Mouse (Mus musculus) retina, postnatal 7 days (tissue): ENCODE data around the gene Zfp462.
"Not testable (repeated sequence)": the region's sequence is repeated elsewhere in the genome, so short reads cannot be mapped to it uniquely, and the experiment has no call there.

ENCODE experiments used
- DNase-seq: peaks from one replicate; pipeline ENCODE4 v3.0.0-alpha.2; 2012; ENCODE audit warnings: low read depth, low spot score

The Zfp462 gene

DNA sequence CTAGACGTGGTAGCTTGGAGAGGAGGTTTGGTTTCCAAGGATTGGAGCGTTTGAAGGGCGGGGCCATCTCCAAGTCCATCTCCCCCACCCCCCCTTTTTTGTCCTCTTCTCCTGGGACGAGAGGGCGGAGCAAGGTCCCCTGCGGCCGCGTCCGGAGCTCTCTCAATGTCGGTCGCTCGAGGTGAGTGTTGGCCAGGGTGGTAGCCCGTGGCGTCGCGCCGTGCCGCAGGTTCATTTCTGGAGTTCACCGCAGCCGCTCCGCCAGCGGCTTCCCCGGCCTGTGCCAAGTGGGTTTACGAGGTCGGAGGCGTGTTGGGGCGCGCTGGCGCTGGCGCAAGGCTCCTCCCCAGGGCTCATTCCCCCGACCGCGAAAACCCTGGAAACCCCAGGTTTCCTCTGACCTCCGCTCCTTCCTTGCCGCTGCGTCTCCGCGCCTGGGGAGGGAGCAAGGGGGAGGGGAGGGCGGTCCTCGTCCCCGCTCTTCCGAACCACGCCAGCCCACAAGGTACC lies at the start of gene Zfp462:
TSS of gene Zfp462 (plus strand) at position 128 of the 510 bp plus-strand sequence.
- no peak for DNase-seq

- DNase-seq: no peak
These were observed 48.8 kb upstream of the Zfp462 start for GRCm38 (mm10) chr4:54896017-54896416.

DNA sequence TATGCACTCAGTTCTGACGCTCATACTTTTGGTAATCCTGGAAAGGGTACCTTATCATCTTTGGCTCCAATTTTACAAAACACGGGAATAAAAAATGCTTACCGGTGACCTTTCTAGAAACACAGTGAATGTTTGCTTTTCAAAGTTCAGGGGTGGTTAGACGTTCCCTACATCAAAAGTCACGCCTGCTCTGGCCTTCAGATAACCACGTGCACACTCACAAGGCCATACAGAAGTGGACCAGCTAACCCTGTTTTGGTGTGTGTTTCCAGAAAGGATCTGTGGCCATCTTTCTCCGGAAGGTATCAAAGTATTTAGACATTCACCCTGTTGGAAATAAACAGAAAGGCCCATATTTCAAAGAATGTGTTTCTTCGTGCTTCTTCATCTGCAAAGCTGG lies 40.2 kb upstream of the Zfp462 start:
- no peak for DNase-seq

DNA sequence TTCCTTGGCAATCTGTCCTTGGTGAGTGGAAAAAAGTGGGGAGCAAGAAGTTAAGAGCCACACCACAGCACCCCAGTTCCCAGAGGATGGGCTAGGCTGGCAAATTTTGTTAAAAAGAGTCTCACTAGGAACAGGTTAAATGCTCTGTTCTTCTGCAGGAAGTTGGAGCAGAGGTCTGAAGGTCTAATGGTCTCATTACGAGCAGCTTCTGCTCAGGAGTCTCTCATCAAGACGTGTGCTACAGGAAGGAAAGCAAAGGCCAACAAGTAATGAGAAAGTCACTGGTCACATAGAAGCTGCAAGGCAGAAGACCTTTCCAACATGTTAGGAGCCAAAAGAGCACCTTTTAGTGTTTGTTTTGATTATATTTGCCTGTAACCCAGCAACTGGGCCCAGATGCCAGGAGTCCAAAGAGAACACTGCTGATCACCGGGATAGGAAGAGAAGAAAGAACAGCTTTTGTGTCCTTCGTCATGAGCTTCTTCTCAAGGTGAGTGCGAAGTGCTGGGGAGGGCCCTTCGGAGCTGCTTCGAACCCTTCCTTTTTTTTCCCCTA lies 39.4 kb upstream of the Zfp462 start:
- no peak for DNase-seq

DNA sequence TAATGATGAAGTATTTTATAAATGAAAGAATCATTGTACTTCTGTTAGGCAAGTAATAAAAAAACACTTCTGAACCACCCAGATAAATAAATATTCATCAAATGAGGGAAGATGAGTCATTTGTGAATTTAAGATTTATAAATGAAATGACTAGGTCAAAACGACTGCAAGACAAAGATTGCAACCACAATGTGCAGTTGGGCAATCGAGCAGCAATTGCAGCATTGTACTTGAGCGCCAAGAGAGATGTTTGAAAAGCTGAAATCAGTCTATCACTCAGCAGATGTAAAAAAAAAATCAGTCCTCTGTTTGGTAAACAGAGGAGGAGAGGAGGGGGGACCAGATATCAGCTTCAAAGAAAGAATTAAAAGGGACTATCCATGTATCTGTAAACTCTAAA lies 34.5 kb upstream of the Zfp462 start:
- DNase-seq: no peak

GRCm38 (mm10) chr4:54918276-54918675 lies 26.6 kb upstream of the Zfp462 start:
- DNase-seq: no peak

GRCm38 (mm10) chr4:54923386-54923785 lies 21.5 kb upstream of the Zfp462 start:
- no peak for DNase-seq

DNA sequence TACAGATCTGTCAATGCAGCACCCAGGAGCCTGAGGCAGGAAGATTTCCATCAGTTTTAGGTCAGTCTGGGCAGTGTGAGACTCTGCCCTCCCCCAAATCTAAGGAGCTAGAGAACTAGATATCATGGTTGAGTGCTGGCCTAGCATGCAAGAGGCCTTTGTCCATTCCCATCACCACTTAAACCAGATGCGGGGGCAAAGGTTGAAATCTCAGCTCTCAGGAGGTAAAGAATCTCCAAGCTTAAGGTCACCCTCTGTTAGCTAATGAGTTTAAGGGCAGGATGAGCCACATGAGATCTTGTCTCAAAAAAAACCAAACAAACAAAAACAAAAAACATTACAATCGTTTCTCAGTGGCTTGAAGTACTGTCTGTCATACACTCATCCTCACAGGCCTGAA lies 20.5 kb upstream of the Zfp462 start:
- no peak for DNase-seq

DNA sequence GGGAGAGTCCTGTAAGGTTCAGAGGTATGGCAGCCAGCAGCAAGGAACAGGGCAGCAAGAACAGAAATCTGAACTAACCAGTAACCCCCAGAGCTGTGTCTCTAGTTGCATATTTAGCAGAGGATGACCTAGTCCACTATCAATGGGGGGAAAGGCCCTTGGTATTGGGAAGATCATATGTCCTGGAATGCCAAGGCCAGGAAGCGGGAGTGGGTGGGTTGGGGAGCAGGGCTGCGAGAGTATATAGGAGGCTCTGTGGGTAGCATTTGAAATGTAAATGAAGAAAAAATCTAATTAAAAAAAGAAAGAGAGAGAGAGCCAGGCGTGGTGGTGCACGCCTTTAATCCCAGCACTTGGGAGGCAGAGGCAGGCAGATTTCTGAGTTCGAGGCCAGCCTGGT lies 18.4 kb upstream of the Zfp462 start:
- not testable (repeated sequence) for DNase-seq

DNA sequence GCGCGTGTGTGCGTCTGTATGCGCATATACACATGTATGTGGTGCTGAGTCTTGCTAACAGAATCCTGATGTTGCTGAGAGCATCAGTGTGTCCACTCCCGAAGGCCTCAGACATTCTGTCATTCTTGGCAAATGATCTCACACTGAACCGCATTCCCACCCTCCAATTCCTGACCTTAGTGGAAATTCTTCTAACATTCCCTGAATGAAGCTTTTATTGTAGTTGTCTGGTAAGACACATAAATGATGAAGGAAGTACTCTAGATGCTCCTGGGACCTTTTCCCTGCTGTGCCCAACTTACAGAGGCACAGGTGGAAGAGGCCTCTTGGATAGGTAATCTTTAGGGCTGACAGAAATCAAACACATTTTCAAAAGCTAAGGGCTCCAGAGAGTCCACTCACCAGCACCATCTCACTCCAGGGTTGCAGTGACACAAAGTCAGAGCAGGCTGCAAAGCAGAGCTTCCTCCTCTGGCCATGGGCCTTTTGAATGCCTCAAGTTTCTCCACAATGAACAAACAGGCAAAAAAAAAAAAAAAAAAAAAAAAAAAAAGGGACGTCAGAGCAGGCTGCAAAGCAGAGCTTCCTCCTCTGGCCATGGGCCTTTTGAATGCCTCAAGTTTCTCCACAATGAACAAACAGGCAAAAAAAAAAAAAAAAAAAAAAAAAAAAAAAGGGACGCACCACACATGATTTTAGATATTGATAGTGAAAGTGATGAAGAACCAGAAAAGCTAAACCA lies 17.4 kb upstream of the Zfp462 start:
- not testable (repeated sequence) for DNase-seq

DNA sequence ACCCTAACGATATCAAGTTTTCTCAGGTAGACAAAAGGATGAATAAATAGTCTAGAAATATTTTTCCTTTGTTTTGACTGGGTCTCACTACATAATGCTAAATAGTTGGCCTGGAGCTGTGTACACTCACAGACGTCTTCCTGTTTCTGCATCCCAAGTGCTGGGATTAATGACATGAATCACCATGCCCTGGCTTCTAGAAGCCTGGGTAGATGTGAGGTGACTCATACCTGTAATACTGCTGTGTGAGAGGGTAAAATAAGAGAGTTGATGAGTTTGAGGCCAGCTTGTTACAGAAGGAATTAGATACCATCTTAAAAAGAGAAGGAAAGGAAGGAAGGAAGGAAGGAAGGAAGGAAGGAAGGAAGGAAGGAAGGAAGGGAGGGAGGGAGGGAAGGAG lies 15.2 kb upstream of the Zfp462 start:
- DNase-seq: no peak

DNA sequence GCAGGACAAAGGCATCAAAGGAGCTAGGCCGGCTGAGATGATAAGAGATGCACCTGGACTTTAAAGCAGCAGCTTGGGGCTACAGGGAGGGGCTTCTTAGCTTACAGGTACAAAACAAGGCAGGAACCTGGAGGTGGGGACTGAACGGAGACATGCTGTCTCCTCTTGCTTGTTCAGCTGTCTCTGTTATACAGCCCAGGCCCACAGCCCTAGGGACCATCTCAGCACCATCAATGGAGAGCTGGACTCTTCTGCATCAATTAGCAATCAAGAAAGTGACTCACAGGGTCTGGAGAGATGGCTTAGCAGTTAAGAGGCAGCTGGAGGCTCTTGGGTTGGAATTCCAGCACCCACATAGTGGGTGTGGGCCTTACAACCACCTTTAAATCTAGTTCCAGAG lies 12.2 kb upstream of the Zfp462 start:
- DNase-seq: no peak

GRCm38 (mm10) chr4:54937161-54937560 lies 7.7 kb upstream of the Zfp462 start:
- no peak for DNase-seq

DNA sequence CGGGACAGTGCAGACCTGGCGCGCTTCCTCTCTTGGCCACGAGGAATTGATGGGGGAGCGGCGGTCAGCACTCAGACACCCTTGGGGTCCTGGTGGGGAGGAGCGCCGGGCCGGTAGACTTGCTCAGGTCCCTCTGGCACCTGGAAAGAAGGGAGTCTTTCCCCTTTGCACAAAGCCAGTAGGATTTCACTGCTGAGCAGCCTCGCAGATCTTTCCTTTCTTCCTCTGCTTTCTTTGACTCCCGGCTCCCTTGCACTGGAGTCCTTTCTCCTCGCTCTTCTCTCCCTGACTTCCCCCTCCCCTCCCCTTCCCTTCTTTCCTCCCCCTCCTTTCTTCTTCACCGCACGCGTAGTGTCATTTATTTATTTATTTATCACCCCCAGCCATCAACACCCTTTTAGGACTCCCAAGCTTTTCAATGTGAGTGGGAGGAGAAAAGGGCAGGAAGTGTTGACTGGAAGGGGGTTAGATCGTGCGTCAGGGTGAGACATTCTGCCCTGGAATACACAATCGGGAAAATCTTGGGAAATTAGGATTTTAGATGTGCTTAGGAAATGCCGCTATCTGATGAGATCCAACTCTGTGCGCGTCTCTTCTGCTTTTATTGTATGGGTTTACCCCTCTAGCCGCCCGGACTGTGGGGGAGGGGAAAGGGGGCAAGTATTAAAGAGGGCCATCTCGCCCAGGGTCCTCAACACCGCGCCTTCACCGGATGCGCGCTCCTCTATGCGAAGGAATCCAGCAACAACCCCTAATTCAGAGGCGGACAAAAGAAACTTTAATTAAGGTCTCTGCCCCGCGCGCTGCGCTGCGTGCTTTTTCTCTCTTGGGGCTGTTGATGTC lies 976 bp downstream of the Zfp462 start:
- no peak for DNase-seq

DNA sequence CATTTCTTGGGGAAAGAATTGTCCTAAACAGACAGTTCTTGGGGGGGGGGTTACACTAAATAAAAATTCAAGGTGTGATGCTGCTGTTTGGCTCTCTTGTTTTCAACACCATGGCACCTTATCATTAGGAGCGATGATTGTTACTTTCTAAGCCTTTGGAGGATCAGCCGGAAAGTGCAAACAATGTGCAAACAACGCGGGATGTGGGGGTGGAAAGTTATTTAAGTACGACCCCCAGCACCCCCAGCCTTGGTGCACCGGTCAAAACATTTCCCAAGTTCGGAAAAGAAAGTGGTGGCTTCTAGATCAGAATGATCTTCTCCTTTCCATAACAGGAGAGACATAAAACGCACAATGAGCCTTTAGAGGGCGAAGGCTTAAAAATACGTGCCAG lies 1.8 kb downstream of the Zfp462 start:
- no peak for DNase-seq

DNA sequence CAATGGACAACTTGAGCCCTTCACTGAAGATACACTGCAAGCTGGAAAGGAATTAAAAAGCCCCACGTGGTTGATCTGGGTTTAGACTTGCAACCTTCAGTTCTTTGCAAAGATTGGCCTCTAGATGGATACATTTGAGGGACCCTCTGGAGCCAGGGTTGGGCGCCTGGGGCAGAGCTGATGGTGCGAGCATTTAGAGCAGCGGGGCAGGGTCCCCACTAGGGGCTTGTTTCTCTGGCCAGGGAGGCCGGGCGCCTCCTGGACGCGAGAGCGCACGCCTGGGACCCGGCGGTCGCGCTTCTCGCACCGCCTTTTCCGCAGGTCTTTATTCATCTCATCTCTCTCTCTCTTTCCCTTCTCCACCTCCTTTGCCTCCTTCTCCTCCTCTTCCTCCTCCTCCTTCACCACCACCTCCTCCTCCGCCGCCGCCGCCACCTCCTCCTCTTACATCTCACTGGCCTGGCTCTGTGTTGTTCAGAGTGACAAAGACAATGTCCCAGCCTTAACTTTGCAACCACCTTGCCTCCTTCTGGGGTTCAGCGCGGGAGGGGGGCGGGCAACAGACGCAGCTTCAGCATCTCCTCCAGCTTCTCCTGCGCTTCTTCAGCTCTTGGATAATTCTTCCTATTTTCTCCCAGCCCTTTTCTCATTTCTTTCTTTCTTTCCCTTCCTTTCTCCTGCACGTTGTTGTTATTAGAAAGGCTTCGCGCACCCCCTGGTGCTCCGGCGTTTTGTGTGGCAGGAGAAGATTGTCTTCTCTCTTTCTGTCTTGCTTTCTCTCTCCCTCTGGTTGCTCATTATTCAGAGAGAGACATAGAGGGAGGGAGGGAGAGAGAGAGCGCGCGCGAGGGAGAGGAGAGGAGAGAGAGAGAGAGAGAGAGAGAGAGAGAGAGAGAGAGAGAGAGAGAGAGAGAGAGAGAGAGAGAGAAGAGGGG lies 2.5 kb downstream of the Zfp462 start:
- no peak for DNase-seq

GRCm38 (mm10) chr4:54947991-54948615 lies 3.3 kb downstream of the Zfp462 start:
- DNase-seq: no peak

GRCm38 (mm10) chr4:54948616-54949560 lies 4.0 kb downstream of the Zfp462 start:
- no peak for DNase-seq

DNA sequence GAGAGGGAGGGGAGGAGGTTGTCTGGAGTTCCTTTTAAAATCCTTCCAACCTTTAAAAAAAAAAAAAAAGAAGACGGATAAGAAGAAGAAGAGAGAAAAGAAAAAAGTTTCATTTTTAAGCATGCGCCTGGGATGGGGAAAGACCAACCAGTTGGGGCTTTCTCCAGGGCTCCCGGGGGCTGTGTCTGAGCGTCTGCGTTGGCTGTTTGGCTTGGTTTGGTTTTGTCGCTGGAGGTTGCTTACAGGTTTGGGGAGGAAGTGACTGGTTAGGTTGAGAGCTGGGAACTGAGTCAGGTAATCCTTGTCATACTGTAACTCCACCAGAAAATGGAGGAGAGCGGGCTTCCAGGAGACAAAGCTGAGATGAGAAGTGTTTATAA lies 4.7 kb downstream of the Zfp462 start:
- DNase-seq: no peak

- no peak for DNase-seq
These were observed 5.3 kb downstream of the Zfp462 start for GRCm38 (mm10) chr4:54950136-54950535.
